In genomic region chr14:57910501-57911068, GRCm38 (mm10) we compare ENCODE assay signal across 8 mouse cellular contexts. TPM values are rescaled to one million over a fixed set of nuclear protein-coding genes. Genes with fewer than 3 reads are reported as not detected.
DNase-seq lines count a peak whose midpoint lies in the region; ATAC-seq and TF ChIP-seq lines count a peak whose summit lies in the region.

No protein-coding gene starts in this region.

- peak overlapping the region; percentile 40 for H3K4me3 ChIP-seq in bone marrow macrophage, adult 2 months (ENCODE audit: insufficient read depth, low read length)
- H3K4me3 ChIP-seq in embryonic facial prominence, embryonic 15.5 days (replicated peaks) = peak overlapping the region; percentile 38

- H3K4me2 ChIP-seq in embryonic facial prominence, embryonic 15.5 days (replicated peaks) = peak overlapping the region; percentile 52

- H3K4me1 ChIP-seq in bone marrow macrophage, adult 2 months (ENCODE audit: control insufficient read depth, insufficient read depth, low read length) = peaks cover 20% of the 10 kb centered on the region
- H3K4me1 ChIP-seq in embryonic facial prominence, embryonic 15.5 days = 0 out of 2 replicates have a peak, but pooled peaks cover 4% of the 10 kb centered on the region

- peak overlapping the region; percentile 77 for H3K27ac ChIP-seq in bone marrow macrophage, adult 2 months (ENCODE audit: insufficient read depth, low read depth, low read length)
- no peak overlapping the region for H3K27ac ChIP-seq in embryonic facial prominence, embryonic 15.5 days (replicated peaks)

- DNase-seq in B cell, adult 2 months = peak; percentile 85 to 87
- DNase-seq in heart, adult 9 months (ENCODE audit: low spot score in 2 of 2) = peak; percentile 80 to 84
- DNase-seq in kidney, adult 9 months = peak; percentile 91
- peak; percentile 87 for DNase-seq in liver
- peak; percentile 63 to 76 for DNase-seq in monocyte, adult 2 months (ENCODE audit: low read depth in 1 of 2, low spot score in 2 of 2)
- peak; percentile 70 to 82 for DNase-seq in spleen, postnatal 14 days (ENCODE audit: low spot score in 2 of 2)

- peak overlapping the region; percentile 29 for H3K9ac ChIP-seq in embryonic facial prominence, embryonic 15.5 days

- peaks cover 2% of the 10 kb centered on the region; the same call in 1 of the 2 replicates for H3K36me3 ChIP-seq in embryonic facial prominence, embryonic 15.5 days

- H3K9me3 ChIP-seq in embryonic facial prominence, embryonic 15.5 days (replicated peaks) = no peaks in the 10 kb centered on the region

- 19% methylated on average over 26 of the region's 26 CpGs for WGBS in embryonic facial prominence, embryonic 15.5 days

- no peaks in the 10 kb centered on the region for H3K27me3 ChIP-seq in embryonic facial prominence, embryonic 15.5 days

- peak; percentile 83 for ATAC-seq in embryonic facial prominence, embryonic 15.5 days (ENCODE audit: insufficient number of reproducible peaks, low FRiP score, low TSS enrichment, low read depth)

- peak; percentile 70 for TF ChIP-seq CTCF in bone marrow macrophage, adult 2 months (IDR thresholded peaks at IDR 0.05; ENCODE audit: low read depth, low read length)

- no peak for TF ChIP-seq POLR2A in bone marrow macrophage, adult 2 months (IDR thresholded peaks at IDR 0.05; ENCODE audit: borderline replicate concordance, low read depth, low read length)

RNA-seq across cellular contexts. Expression of gene Zdhhc20, which starts 20.5 kb away (rescaled TPM):
- 52.4 and 58.7 TPM in 2 replicates for polyA plus RNA-seq in bone marrow macrophage, adult 2 months (2012; ENCODE audit: insufficient read depth, insufficient read length, missing spikeins)
- polyA plus RNA-seq in embryonic facial prominence, embryonic 15.5 days (2015; fragmentation: Nextera tagmentation; extraction: Ambion mirVana) = 67.0 and 71.2 TPM in 2 replicates
